Mouse (Mus musculus): ENCODE results near the gene Ric8a. TPM values are rescaled to one million over a fixed set of nuclear protein-coding genes. Genes with fewer than 3 reads are reported as not detected.
"Not testable (repeated sequence)": the region's sequence is repeated elsewhere in the genome, so short reads cannot be mapped to it uniquely, and the experiment has no call there.

Ric8a gene
- total RNA-seq, 2 experiments from 2014 or later = 66.0 to 70.0 TPM

GRCm38 (mm10) chr7:140880419-140880818, 23.7 kb downstream of the Ric8a start:
- DNase-seq (ENCODE audit: low spot score in 2 of 2) = no peak
- intact Hi-C loops (cut with DNase I) = no loop called here

- DNase-seq (ENCODE audit: low spot score in 2 of 2) = no peak
- intact Hi-C loops (cut with DNase I) = loop anchor here (1.0 kb wide), 1 partner anchor 25 kb away; the partner anchor contains the start of genes Gm45785 and Ric8a
Measured at GRCm38 (mm10) chr7:140880865-140881515, 24.2 kb downstream of the Ric8a start.

GRCm38 (mm10) chr7:140881696-140882468, 25.1 kb downstream of the Ric8a start, which contains the start of the genes Psmd13 and Sirt3:
TSS of gene Psmd13 (plus strand) at chr7:140881968.
TSS of gene Sirt3 (minus strand) at chr7:140882309.
- peak; percentile 97 for DNase-seq (ENCODE audit: low spot score in 2 of 2)
- intact Hi-C loops (cut with DNase I) = loop anchor here (1.0 kb wide), 1 partner anchor 26 kb away; the partner anchor contains the start of genes Gm45785 and Ric8a

- intact Hi-C loops (cut with DNase I) = no loop called here
- DNase-seq (ENCODE audit: low spot score in 2 of 2) = no peak
Measured at GRCm38 (mm10) chr7:140882469-140882803, 25.7 kb downstream of the Ric8a start.

- DNase-seq (ENCODE audit: low spot score in 2 of 2); intact Hi-C loops (cut with DNase I): not testable (repeated sequence)
Measured at GRCm38 (mm10) chr7:140890636-140891035, 33.9 kb downstream of the Ric8a start.

GRCm38 (mm10) chr7:140894031-140894430, 37.3 kb downstream of the Ric8a start:
- DNase-seq (ENCODE audit: low spot score in 2 of 2) = no peak
- intact Hi-C loops (cut with DNase I) = no loop called here

- intact Hi-C loops (cut with DNase I) = no loop called here
- DNase-seq (ENCODE audit: low spot score in 2 of 2) = no peak
Measured at GRCm38 (mm10) chr7:140894611-140895010, 37.9 kb downstream of the Ric8a start.

- intact Hi-C loops (cut with DNase I) = no loop called here
- DNase-seq (ENCODE audit: low spot score in 2 of 2) = no peak
Measured at GRCm38 (mm10) chr7:140897863-140898262, 41.1 kb downstream of the Ric8a start.

GRCm38 (mm10) chr7:140899121-140899520, 42.4 kb downstream of the Ric8a start:
- DNase-seq (ENCODE audit: low spot score in 2 of 2) = no peak
- intact Hi-C loops (cut with DNase I) = no loop called here

- intact Hi-C loops (cut with DNase I) = no loop called here
- no peak for DNase-seq (ENCODE audit: low spot score in 2 of 2)
Measured at GRCm38 (mm10) chr7:140900220-140900619, 43.5 kb downstream of the Ric8a start, which contains the start of gene Cox8b. TSS of gene Cox8b (minus strand) at chr7:140900446.

- intact Hi-C loops (cut with DNase I) = loop anchor here (2.0 kb wide), 1 partner anchor 275 kb away; no protein-coding TSS in a partner anchor
- no peak for DNase-seq (ENCODE audit: low spot score in 2 of 2)
Measured at GRCm38 (mm10) chr7:140902036-140902875, 45.5 kb downstream of the Ric8a start.

- intact Hi-C loops (cut with DNase I) = loop anchor here (1.0 to 2.0 kb wide), 2 partner anchors 59 to 274 kb away; no protein-coding TSS in a partner anchor
- peak; percentile 60 to 71 for DNase-seq (ENCODE audit: low spot score in 2 of 2)
Measured at GRCm38 (mm10) chr7:140903212-140903611, 46.5 kb downstream of the Ric8a start.

- no peak for DNase-seq (ENCODE audit: low spot score in 2 of 2)
- intact Hi-C loops (cut with DNase I) = no loop called here
Measured at GRCm38 (mm10) chr7:140905642-140906081, 48.9 kb downstream of the Ric8a start.

GRCm38 (mm10) chr7:140907131-140907530, 50.4 kb downstream of the Ric8a start:
- intact Hi-C loops (cut with DNase I) = no loop called here
- DNase-seq (ENCODE audit: low spot score in 2 of 2) = no peak

GRCm38 (mm10) chr7:140907697-140908096, 50.9 kb downstream of the Ric8a start:
- DNase-seq (ENCODE audit: low spot score in 2 of 2) = no peak
- intact Hi-C loops (cut with DNase I) = loop anchor here (1.0 kb wide), 1 partner anchor 141 kb away; no protein-coding TSS in a partner anchor

- intact Hi-C loops (cut with DNase I) = loop anchor here (1.0 kb wide), 1 partner anchor 140 kb away; no protein-coding TSS in a partner anchor
- no peak for DNase-seq (ENCODE audit: low spot score in 2 of 2)
Measured at GRCm38 (mm10) chr7:140908181-140908580, 51.4 kb downstream of the Ric8a start.

GRCm38 (mm10) chr7:140908634-140909107, 51.9 kb downstream of the Ric8a start:
- DNase-seq (ENCODE audit: low spot score in 2 of 2) = peak; percentile 62 to 64
- intact Hi-C loops (cut with DNase I) = loop anchor here (1.0 kb wide), 1 partner anchor 140 kb away; no protein-coding TSS in a partner anchor

- DNase-seq (ENCODE audit: low spot score in 2 of 2) = peak in 1 of 2 experiments; percentile 73
- intact Hi-C loops (cut with DNase I) = no loop called here
Measured at GRCm38 (mm10) chr7:140912293-140912692, 55.5 kb downstream of the Ric8a start.

- intact Hi-C loops (cut with DNase I) = no loop called here
- no peak for DNase-seq (ENCODE audit: low spot score in 2 of 2)
Measured at GRCm38 (mm10) chr7:140912846-140913482, 56.2 kb downstream of the Ric8a start.

Measured in left cerebral cortex, postnatal 25 days (tissue).